ENCODE assay signal across 23 mouse cellular contexts in the genomic region with DNA sequence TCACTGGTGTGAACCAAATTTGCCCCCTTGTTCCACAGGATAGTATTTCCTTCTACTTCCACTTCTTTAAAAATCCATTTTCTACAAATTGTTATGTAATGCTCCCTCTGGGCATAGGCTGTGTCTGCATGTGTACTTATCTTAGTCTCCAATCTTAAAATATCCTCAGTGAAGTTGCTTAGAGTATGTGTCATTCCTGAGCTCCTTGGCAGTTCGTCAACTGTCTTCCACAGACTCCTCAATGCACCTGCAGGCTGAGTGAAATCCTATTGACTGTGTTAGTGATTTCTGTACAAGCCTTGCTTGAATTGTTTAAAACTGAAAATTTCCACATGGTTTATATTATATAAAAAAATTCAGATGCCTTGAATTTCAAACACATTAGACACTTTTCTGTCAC.
DNase-seq lines count a peak whose midpoint lies in the region; ATAC-seq lines count a peak whose summit lies in the region.
"Had no signal": no experiment of that assay in that cellular context is flagged by ENCODE, and none has a peak within 500 bp of the region (broad histone marks: within the 10 kb centered on the region; RNA-seq: fewer than 3 reads in every experiment).

No protein-coding gene starts in this region.

- H3K4me1 ChIP-seq in forebrain, embryonic 12.5 days: no peaks in the 10 kb centered on the region
- H3K4me1 ChIP-seq: forebrain, embryonic 13.5 days; heart, embryonic 12.5 days; hindbrain, embryonic 13.5 days; limb, embryonic 12.5 days; liver, embryonic 15.5 days; midbrain, embryonic 12.5 days; neural tube, embryonic 12.5 days had no signal

- no peak overlapping the region for H3K4me3 ChIP-seq in forebrain, embryonic 12.5 days (replicated peaks)
- H3K4me3 ChIP-seq: forebrain, embryonic 13.5 days; heart, embryonic 12.5 days; hindbrain, embryonic 13.5 days; limb, embryonic 12.5 days; liver, embryonic 15.5 days; midbrain, embryonic 12.5 days; neural tube, embryonic 12.5 days had no signal

- ATAC-seq in forebrain, embryonic 12.5 days (ENCODE audit: low FRiP score): no peak
- ATAC-seq: forebrain, embryonic 13.5 days; inflammation-experienced regulatory T-cells, adult 6 months; lung, postnatal 0 days had no signal

- H3K27ac ChIP-seq in forebrain, embryonic 12.5 days: no peak overlapping the region
- H3K27ac ChIP-seq: forebrain, embryonic 13.5 days; hindbrain, embryonic 13.5 days; limb, embryonic 12.5 days; liver, embryonic 15.5 days; midbrain, embryonic 12.5 days; neural tube, embryonic 12.5 days had no signal

- H3K36me3 ChIP-seq in forebrain, embryonic 12.5 days (replicated peaks): no peaks in the 10 kb centered on the region
- H3K36me3 ChIP-seq: heart, embryonic 12.5 days; hindbrain, embryonic 13.5 days; limb, embryonic 12.5 days; liver, embryonic 15.5 days; midbrain, embryonic 12.5 days; neural tube, embryonic 12.5 days had no signal

- DNase-seq in layer of hippocampus, adult 11-12 months (ENCODE audit: low spot score): peak; percentile 6
- no peak for DNase-seq in layer of hippocampus, postnatal 10 days (ENCODE audit: low spot score in 2 of 2)
- peak; percentile 16 for DNase-seq in 416B (ENCODE audit: low read depth)
- peak; percentile 31 to 60 for DNase-seq in left cerebral cortex, adult 9 months (ENCODE audit: low spot score in 2 of 2)
- peak; percentile 5 for DNase-seq in right cerebral cortex, postnatal 14 days
- DNase-seq in kidney, postnatal 14 days: no peak
- DNase-seq: adrenal gland, postnatal 14 days; cerebellum, adult 11 months; cerebellum, postnatal 36 days; heart, postnatal 14 days; kidney, adult 2 months; kidney, postnatal 10 days; thymus, postnatal 25 days had no signal

- H3K4me2 ChIP-seq in forebrain, embryonic 12.5 days: no peak overlapping the region
- H3K4me2 ChIP-seq: forebrain, embryonic 13.5 days; heart, embryonic 12.5 days; hindbrain, embryonic 13.5 days; limb, embryonic 12.5 days; liver, embryonic 15.5 days; midbrain, embryonic 12.5 days; neural tube, embryonic 12.5 days had no signal

- H3K9me3 ChIP-seq in forebrain, embryonic 12.5 days: no peaks in the 10 kb centered on the region
- H3K9me3 ChIP-seq: forebrain, embryonic 13.5 days; heart, embryonic 12.5 days; hindbrain, embryonic 13.5 days; liver, embryonic 15.5 days; neural tube, embryonic 12.5 days had no signal

- WGBS in forebrain, embryonic 12.5 days: 75% methylated on average over 1 of the region's 1 CpGs

- no peak overlapping the region for H3K9ac ChIP-seq in forebrain, embryonic 12.5 days
- H3K9ac ChIP-seq: forebrain, embryonic 13.5 days; heart, embryonic 12.5 days; hindbrain, embryonic 13.5 days; limb, embryonic 12.5 days; liver, embryonic 15.5 days; midbrain, embryonic 12.5 days; neural tube, embryonic 12.5 days had no signal

- no peaks in the 10 kb centered on the region for H3K27me3 ChIP-seq in forebrain, embryonic 12.5 days
- H3K27me3 ChIP-seq: forebrain, embryonic 13.5 days; heart, embryonic 12.5 days; hindbrain, embryonic 13.5 days; limb, embryonic 12.5 days; liver, embryonic 15.5 days; midbrain, embryonic 12.5 days; neural tube, embryonic 12.5 days had no signal

Comparison
In these comparisons a context has a peak if more than half of its experiments do, and no peak if none do; other contexts are left out.
1. DNase-seq: peak in layer of hippocampus, adult 11-12 months (single experiment), 416B (single experiment), left cerebral cortex, adult 9 months (2 of 2) and right cerebral cortex, postnatal 14 days (single experiment); none in layer of hippocampus, postnatal 10 days (0 of 2) and kidney, postnatal 14 days (single experiment).